Mouse (Mus musculus): ENCODE results near the gene Pxt1.
A peak's percentile ranks its signal among the peaks of the same experiment; 100 is the strongest.

Gene Pxt1

GRCm38 (mm10) chr17:28915060-28915628, 28.5 kb downstream of the Pxt1 start, which contains the start of gene 4930539E08Rik:
Gene 4930539E08Rik (minus strand): TSS chr17:28915324.
- DNase-seq (ENCODE audit: extremely low read depth, low read depth), result no peak

GRCm38 (mm10) chr17:28913940-28914339, 29.7 kb downstream of the Pxt1 start:
- DNase-seq (ENCODE audit: extremely low read depth, low read depth), result no peak

GRCm38 (mm10) chr17:28913200-28913599, 30.4 kb downstream of the Pxt1 start:
- no peak for DNase-seq (ENCODE audit: extremely low read depth, low read depth)

GRCm38 (mm10) chr17:28910139-28910538, 33.5 kb downstream of the Pxt1 start:
- DNase-seq (ENCODE audit: extremely low read depth, low read depth), result no peak

GRCm38 (mm10) chr17:28909252-28909941, 34.2 kb downstream of the Pxt1 start:
- no peak for DNase-seq (ENCODE audit: extremely low read depth, low read depth)

GRCm38 (mm10) chr17:28907959-28908358, 35.7 kb downstream of the Pxt1 start:
- DNase-seq (ENCODE audit: extremely low read depth, low read depth), result no peak

- DNase-seq (ENCODE audit: extremely low read depth, low read depth), result no peak
Measured at GRCm38 (mm10) chr17:28905377-28905916, 38.2 kb downstream of the Pxt1 start.

- no peak for DNase-seq (ENCODE audit: extremely low read depth, low read depth)
Measured at GRCm38 (mm10) chr17:28904546-28905376, 38.9 kb downstream of the Pxt1 start.

- no peak for DNase-seq (ENCODE audit: extremely low read depth, low read depth)
Measured at GRCm38 (mm10) chr17:28901559-28901958, 42.1 kb downstream of the Pxt1 start.

GRCm38 (mm10) chr17:28899427-28899826, 44.2 kb downstream of the Pxt1 start:
- no peak for DNase-seq (ENCODE audit: extremely low read depth, low read depth)

- DNase-seq (ENCODE audit: extremely low read depth, low read depth), result no peak
Measured at GRCm38 (mm10) chr17:28898249-28898648, 45.4 kb downstream of the Pxt1 start.

- DNase-seq (ENCODE audit: extremely low read depth, low read depth), result no peak
Measured at GRCm38 (mm10) chr17:28897817-28898216, 45.8 kb downstream of the Pxt1 start.

GRCm38 (mm10) chr17:28896095-28896780, 47.4 kb downstream of the Pxt1 start:
- DNase-seq (ENCODE audit: extremely low read depth, low read depth), result peak; percentile 64

- peak; percentile 86 for DNase-seq (ENCODE audit: extremely low read depth, low read depth)
Measured at GRCm38 (mm10) chr17:28895217-28895875, 48.3 kb downstream of the Pxt1 start.

- DNase-seq (ENCODE audit: extremely low read depth, low read depth), result peak; percentile 88
Measured at GRCm38 (mm10) chr17:28894050-28894767, 49.4 kb downstream of the Pxt1 start.

GRCm38 (mm10) chr17:28886266-28886665, 57.4 kb downstream of the Pxt1 start:
- DNase-seq (ENCODE audit: extremely low read depth, low read depth), result no peak

GRCm38 (mm10) chr17:28885231-28885630, 58.4 kb downstream of the Pxt1 start:
- DNase-seq (ENCODE audit: extremely low read depth, low read depth), result no peak

Measured in MEL-GATA-1-ER (cell line).